Mouse (Mus musculus) hindlimb bud, embryonic 11.5 days (tissue): Measurements from ENCODE around the gene Rgs3.
A peak's percentile ranks its signal among the peaks of the same experiment; 100 is the strongest.

Source experiments
- DNase-seq: peaks from one replicate; pipeline ENCODE4 v3.0.0-alpha.2; 2012; ENCODE audit warnings: low read depth, low spot score; ENCODE audit errors: extremely low spot score

Rgs3 gene

DNA sequence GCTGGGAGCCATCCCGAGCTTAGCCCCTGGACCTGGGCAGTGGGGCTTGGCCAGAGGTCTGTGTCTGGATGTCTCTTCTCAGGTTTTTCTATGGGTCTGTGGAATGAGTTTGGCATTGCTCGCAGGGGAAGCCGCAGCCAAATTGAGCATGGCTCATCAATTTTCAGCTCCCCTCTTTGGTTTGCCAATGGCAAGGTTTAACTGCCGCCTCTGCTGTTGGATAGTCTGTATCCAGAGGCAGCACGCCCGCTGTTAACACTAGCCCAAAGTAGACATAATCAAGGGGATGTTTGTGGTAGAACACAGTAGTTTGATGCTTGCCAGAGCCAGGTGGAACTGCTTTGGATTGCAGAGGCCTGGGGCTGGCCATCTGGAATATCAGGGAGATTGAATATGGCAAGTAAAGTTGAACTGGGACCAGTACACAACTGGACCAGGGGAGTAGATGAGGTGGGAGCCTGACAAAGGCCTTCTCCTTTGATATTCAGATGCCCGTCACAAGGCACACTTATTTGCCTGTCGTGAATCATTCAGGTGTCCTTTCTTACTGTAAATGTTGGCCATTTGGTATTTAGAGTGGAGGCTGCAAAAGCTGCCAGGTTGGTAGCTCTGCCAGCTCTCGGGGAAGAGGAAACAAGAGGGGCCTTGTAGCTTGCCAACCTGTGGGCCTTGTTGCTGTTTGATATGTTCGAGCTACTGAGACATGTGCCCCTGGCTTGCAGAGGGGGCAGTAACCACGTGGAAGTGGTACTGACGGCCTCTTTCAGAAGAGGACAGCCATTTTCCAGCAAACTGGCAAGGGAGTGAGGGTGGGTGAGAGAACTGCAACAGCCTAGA lies 93.5 kb downstream of the Rgs3 start:
- DNase-seq, result no peak

DNA sequence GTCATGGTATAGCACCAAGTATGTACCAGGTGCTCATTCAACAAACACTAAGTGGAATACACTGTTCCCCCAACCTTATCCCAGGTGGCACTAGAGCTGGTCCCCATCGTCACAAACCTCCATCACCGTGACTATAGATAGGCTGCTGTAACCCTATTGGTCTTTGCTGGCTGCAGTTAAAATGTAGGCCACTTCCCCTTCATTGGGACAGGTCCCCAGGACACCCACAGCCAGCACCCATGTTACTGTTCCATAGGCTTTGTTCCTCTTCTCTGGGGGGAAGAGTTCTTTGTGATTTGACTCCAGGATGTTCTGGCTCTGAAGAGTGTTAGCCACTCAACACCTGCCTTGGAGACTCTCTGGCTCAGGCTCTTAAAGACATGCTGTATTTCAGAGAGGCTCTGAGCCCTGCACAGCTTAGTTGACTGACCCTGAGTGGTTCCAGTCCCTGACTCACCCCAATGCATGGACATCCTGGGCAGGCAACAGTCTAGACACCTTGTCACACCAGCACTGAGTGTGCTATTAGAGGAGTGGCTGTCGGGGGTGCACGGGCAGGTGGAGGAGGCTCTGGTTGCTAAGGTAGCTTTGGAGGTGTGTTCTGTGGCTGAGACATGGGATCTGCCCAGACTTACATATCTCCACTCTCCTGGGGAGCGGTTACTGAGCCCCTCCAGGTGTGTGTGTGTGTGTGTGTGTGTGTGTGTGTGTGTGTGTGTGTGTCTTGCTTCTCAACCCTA lies 94.4 kb downstream of the Rgs3 start:
- DNase-seq, result no peak

DNA sequence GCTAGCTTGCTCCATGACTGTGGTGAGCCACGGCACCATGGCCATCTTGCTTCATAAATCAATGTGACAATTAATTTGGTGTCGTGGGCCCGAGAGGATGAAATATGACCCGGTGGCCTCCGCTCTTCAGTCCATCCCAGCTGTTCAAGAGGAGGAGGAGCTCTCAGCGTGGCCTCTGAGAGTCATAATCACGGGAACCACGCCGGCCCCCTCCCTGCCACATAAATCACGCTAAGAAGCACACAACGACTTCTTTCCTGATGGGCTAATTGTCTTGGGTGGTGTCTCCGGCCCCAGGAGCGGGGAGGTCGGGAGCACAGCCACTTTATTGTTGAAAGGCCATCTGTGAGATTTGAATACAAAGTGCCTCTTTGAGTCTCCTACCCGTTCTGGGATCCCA lies 99.6 kb downstream of the Rgs3 start:
- no peak for DNase-seq

DNA sequence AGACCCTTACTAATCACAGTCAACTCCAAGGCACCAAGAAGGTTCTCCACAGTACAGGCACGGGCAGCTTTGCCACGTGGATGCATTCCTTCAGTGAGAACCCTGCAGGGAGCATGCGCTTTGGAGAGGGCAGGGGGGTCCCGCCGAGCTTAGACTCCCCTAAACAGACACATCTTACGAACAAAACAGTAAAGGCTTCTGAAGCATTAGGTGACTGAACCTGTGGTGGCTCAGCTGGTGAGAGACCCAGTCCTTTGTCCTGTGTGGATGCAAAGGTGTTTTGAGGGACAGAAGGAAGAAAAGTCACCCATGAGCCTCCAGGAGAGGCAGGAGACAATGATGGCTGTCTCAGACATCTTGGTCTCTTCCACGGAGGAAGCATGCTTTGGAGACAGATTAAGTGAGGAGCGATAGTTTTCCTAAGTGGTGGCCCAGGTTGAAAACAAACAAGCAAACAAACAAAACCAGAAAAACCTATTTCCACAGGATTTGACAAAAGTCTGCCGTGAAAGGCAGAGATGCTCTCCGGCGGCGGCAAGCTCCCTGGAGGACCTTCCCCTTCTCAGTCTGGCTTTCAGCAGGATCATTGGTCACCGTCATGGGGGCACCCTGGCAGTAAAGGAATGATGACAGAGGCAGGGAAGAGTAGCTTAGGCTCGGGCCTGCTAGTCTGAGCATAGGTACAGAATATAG lies 100.4 kb downstream of the Rgs3 start:
- DNase-seq, result no peak

DNA sequence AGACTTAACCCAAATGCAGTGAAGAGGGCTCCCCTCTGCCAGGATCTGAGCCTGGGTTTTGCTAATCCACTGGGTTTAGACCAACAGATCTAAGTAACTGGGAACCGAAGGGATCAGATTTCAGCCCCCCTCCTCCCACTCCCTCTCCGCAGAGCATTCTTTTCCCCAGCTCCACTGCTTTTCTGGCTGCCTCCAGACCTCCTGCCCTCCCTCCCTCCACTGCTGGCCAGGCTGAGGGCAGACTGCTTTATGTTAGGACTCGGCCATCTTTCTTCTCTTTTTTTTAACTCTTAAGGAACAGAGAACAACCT lies 100.9 kb downstream of the Rgs3 start:
- DNase-seq, result peak; percentile 79

DNA sequence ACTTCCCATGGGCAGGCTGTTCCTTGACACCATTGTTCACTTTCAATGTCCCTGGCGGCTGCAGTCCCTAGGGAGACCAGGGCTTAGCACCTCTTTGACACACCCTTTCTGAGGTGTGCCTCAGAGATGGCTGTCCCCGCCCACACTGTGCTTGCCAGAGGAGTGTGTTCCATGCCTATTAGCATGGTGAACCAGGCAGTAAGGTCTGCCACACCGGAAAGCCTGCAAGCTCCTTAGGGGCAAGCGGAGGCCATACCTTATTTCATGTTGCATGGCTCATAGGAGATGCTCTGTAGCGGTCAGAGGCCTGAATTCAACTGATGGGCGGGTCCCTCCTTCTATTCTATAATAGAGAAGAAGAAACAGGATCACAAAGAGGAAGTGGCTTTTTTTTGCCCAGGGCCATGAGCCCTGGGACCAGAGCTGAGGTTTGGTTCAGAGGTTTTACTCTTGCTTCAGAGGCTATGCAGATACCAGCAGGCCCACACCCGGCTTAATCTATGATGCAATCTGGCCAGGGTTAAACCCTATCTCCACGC lies 101.7 kb downstream of the Rgs3 start:
- DNase-seq, result no peak

DNA sequence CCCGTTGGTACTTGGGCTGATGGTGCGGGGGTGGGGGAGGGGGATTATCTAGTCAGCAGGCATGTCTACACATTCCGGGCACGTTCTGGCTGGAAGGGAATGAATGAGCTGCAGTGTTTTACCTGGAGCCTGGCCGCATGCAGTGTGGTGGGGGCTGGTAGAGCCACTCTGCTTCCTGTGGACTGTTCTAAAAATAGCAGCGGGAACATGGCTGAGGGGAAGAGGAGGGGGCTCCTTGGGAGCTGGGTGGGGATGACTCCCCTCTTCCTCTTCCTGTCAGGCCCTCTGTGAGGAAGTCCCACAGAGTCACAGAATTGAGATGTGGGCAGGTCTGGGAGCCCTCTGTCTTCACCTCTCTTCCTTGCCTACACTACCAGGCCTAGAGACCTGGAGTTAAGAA lies 103.7 kb downstream of the Rgs3 start:
- DNase-seq, result no peak

DNA sequence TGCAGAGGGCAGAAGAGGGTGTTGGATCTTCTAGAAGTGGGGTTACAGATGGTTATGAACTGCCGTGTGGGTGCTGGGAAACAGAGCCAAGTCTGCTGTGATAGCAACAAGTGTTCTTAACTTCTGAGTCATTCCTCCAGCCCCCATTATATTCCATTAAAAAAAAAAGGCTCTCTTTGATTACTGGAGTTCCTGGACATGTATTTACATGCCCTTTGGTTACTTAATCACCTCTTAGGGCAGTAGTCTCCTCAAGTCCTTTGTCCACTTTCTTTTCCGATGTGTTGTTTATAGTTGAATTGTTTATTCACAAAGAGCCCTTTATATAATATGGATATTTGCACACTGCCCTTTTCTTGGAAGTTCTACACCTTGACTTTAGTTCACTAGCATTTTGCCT lies 106.2 kb downstream of the Rgs3 start:
- DNase-seq, result no peak

DNA sequence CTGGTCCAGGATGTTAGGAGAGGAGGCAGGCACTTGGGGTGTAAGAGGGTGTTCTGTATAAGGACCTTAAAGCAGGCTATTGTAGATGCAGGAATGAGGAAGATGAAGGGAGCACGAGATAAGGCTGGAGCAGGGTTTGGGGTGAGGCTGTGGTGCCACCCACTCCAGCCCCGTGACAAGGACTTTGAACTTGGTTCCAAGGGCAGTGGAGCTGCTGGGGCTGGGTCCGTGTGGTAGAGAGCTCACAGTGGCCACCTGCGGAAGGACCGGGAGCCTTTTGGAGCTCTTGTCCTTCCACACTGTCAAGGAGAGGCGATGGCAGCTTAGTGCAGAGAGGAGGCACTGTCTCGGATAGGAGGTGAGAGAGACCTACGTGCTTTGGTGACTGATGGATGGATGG lies 109.0 kb downstream of the Rgs3 start:
- no peak for DNase-seq

DNA sequence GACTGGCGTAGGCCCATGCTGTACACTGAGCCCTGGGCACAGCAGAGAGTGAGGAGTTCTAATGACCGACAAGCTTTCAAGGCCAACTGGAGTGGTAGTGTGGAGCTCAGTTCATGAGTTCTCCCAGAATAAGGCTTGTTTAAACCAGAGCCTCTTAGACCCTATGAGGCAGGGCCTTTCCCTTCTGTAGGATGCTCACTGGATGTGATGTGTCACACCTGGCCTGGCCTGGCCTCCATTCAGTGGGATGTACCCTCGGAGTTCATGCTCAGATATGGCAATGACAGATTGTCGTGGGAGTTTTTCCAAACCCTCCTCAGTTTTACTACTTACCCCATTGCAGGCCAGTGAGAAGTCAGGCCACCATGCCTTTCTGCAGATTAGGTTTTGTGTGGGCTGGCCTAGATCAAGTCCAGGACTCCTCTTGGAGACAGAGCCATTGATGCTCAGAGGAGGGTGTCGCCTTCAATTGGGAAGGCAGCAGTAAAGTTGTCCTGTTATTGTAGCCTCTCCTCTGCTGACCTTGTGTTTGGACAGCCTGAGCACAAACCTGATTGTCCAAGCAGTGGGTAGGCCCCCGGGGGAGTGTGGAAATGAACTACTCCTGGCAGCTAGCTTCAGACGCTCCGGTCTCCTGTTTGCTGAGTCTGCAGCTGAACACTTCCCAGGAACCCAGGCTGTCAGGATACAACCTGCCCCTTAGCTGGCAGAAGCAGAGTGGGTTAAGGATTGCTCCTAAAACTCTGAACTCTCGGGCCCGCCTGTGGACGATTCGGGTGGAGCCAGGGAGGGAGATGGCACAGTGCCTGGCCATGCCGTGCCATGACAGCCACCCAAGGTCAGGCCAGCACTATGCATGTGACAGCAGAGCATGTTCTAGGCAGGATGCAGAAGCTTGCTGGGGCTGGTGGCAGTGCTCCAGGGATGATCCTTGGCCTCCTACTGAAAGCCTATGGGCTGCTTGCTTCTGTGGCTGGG lies 109.7 kb downstream of the Rgs3 start:
- DNase-seq, result no peak

DNA sequence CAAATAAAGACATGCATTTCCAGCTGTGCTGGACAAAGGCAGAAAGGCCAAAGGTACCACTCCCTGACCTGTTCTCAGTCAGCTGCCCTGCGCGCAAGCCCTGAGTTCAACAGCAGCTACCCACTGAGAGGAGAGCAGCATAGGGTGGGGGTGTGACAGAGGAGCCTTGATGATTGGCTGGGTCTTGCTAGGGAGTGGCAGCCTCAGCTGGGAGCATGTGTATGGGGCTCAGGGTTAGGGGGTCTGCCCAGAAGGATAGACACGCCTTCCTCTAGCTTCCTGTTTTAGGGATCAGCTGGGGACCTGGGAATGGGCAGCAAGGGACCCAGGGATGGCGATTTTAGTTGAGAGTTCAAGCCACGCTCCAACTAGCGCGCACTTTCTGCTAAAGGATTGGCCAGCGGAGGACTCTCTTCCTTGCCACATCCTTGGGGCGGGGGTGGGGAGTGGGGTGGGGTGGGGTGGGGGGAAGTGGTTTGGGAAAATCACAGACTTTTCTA lies 113.9 kb downstream of the Rgs3 start:
- DNase-seq, result no peak

DNA sequence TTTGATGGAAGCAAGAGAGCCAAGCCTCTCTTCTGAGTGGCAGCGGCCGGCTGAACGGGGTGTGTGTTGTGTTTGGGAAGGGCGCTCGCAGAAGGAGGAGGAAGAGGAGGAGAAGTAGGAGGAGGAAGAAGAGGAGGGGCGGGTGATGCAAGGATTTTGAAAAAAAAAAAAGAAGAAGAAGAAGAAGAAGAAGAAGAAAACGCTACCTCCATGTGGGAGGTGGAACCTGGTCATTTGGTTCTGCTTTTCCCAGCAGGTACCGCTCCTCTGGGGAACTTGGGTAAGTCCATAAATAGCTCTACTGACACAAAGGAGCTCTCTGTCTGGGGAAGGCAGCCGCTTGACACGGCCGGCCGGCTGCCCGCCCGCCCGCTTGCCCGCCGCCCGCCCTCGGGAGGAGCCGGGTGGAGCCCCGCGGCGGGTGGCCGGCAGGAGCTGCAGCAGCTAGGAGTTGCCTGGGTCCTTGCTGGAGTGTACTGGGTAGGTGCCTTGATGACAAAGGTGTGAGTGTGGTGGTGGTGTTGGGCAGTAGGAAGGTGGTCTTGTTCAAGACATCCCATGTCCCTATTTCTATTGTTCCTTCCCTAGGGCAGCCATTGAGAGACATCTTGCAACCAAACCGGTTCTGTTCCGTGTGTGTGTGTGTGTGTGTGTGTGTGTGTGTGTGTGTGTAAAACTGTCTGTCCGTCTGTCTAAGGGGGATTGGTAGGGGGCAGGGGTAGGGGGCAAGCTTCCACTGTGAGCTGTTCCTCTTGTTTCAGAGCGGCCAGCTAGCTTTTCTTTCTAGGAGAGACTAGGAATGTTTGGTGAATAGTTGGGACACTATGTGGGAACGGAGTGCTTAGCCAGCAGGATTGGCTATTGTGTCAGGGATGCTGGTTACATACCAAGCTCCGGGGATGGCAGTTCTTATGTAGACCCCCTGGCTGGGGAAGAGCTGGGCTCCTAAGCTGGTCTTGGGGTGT lies 114.7 kb downstream of the Rgs3 start:
- DNase-seq, result no peak

DNA sequence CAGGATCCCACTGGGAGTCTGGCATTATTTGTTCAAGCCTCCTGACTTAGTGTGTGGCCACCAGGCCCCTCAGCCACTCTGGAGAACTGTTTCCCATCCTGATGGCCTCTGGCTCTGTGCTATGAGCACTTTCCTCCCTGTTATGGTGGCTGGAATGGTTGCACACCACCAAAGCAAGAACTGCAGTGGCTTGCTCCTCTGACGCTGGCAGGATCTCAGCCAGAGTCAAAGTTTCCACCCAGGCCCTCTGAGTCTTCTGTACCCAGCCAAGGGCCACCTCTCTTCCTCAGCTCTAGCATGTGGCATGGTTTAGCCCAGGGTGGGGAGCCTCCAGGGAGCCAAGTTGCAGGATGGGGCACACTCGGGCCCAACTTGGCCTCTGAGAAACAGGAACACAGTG lies 115.7 kb downstream of the Rgs3 start:
- no peak for DNase-seq

DNA sequence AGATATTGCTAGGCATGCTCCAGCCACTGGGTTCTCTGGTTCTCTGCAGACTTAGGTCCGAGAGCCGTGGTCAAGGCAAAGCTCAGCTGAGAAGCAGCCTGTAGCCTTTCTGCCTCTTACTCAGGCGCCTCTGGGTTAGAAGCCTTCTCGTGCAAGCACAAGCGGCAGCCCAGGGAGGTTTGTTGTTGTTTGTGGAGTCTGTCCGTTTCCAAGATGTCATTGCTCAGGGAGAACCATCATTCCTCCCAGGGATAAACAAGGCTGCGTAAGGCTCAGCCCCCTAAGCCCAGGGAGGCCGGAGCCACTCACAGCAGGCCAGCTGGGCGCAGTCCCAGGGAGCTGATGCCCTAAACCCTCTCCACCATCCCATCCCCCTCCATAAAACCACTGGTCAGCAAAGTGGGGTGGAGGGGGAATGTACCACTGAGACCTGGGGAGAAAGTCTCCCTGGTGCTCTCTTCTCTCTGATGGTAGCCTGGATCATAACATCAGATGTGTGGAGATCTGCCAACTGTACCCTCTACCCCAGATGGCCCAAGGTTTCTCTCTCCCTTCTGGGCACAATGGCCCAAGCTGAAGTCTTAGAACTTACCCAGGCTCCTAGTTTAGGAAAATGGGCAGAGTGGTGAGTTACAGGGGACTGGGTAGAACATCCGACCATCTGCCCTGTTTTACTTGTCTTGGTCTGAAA lies 117.5 kb downstream of the Rgs3 start:
- no peak for DNase-seq

DNA sequence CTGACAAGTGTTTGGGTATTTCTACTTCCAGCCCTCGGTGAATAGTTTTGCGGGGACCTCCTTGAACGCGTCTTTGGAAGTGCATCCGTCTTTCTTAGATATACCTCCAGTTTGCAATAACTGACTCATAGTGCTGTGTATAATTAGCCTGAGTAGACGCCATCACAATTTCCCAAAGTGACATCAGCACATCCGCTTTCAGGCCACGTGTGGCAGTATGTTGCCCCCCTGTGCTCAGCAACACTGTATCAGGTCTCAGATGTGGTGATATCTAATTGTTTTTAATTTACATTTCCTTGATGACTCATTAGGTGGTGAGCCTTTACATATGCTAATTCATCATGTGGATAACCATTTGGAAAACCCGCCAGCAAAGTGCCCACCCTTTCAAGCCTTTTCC lies 119.5 kb downstream of the Rgs3 start:
- DNase-seq, result no peak

DNA sequence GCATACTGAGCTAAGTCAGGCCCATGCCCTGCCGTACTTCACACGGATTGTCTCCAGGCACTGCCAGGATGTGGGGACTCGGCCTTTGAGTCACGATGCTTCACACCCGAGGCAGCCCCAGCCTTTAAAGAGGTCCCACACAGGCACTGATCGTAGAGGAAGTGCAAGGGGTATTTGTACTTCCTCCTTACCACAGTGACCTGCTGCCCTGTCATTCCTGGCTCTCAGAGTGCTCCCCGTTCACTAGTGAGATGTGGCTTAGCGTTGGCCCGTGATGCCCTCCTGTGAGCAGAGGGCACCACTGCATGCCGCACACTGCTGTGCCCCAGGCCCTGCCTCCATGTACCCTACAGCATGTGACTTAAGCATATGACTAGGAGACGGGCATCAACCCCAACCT lies 121.8 kb downstream of the Rgs3 start:
- DNase-seq, result no peak

DNA sequence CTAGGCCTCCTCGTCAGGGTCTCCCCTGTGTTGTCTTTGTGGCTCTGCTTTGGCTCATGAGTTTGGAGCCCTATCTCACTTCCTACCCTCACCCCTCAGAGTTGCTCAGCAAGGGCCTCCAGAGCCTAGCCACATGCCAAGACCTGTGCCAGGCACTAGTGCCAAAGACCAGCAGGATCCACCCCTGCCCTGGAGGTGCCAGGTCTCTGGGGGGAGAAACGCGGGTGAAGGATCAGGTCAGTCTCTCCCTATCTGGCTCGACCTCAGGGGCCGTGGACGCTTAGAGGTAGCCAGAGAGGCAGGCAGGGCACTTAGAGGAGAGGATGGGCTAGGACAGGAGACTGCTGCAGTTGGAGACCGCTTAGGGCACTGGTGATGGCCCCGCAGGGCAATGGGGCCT lies 122.7 kb downstream of the Rgs3 start:
- no peak for DNase-seq

DNA sequence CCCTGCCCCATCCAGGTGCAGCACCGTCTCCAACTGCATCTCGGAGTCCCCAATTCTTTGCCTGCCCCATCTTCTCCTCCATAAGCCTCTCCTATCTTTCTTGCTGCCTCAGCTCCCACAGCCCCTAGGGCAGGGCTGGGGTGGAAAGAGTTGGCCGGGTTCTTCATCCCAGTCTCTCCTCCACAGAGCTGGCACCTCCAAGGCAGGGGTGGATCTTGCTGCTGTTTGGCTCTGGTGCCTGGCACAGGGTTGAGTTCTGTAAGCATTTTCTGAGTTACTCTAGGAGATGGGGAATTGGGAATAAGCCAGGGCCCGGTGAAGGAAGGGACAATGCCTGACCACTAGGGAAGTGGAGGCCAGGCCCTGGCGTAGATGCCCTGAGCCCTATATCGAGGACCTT lies 123.5 kb downstream of the Rgs3 start:
- DNase-seq, result no peak

DNA sequence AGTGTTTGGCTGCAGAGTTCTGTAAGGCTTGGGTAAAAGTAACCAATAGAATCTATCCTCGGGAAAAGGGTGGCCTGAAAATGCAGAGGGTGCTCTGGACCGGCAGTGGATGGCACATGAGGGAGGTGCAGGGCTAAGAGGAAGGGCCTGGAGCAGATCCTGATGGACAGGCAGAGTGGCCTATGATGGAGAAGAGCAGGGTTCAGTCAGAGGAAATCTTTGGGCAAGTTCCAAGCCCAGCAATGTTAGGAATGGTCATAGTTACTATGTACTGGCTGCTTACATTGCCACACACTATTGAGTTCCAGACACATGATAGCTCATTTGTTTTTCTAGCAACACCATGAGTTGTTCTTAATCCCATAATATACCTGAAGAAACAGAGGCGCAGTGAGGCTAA lies 124.7 kb downstream of the Rgs3 start:
- DNase-seq, result no peak
